Mouse (Mus musculus) heart, postnatal 0 days (tissue): ENCODE measurements around the gene Ap1m1.

Source experiments
- CTCF ChIP-seq: IDR thresholded peaks from 2 replicates; pipeline ENCODE4 v1.5.1; 2016; ENCODE audit warnings: antibody characterized with exemption, control low read depth, low read depth
- EP300 ChIP-seq: IDR thresholded peaks from 2 replicates; pipeline ENCODE4 v1.6.1; 2016; ENCODE audit warnings: antibody characterized with exemption, low read depth

DNA sequence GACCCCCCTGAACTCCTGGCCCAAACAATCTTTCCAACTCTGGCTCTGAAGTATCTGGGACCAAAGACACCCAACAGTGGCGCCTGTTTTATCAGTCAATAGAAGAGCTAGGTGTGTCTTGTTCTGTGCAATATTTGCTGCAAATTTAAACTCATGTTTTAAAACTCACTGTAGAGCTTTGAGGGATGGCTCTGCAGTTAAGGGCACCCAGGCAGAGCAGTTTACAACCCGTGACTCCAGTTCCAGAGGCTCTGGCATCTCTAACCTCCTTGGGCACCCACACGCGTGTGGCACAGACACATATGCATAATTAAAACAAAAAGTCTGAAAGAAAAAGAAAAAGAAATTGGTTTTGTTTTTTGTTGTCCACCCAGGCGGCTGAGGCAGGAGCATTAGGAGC lies 61.7 kb downstream of the Ap1m1 start:
- TF ChIP-seq EP300 (no peak), CTCF (no peak)
